Mouse (Mus musculus) neural tube, embryonic 11.5 days (tissue): ENCODE measurements at regions not wholly inside any gene's neighbourhood (a gene's known extent, or its start where the extent isn't known, plus 50 kb on each side); places are given as distances from the start of the nearest gene placed in this dataset.

Experiments used
- ATAC-seq: fragments of 200-750 bp; cut with Nextera tagmentation; 2 replicates; pipeline ENCODE4 v1.8.0; 2017; ENCODE audit warnings: moderate number of reproducible peaks, mild to moderate bottlenecking, moderate TSS enrichment, moderate library complexity; ENCODE audit not compliant: insufficient read depth, low FRiP score, low TSS enrichment
- DNase-seq: peaks from one replicate; pipeline ENCODE4 v3.0.0-alpha.2; 2015; ENCODE audit warnings: low spot score
- H3K27ac ChIP-seq: fragments of 300-500 bp; sonication (generic); 2 replicates; pipeline ENCODE4 v1.5.1; 2014; ENCODE audit warnings: low read depth, mild to moderate bottlenecking, low read length
- H3K27me3 ChIP-seq: fragments of 300-500 bp; sonication (generic); 2 replicates; pipeline ENCODE4 v1.6.1; 2014; ENCODE audit warnings: mild to moderate bottlenecking, low read length, mixed read lengths; ENCODE audit not compliant: control insufficient read depth, insufficient read depth
- H3K36me3 ChIP-seq: fragments of 300-500 bp; sonication (generic); 2 replicates; pipeline ENCODE4 v1.6.1; 2014; ENCODE audit warnings: mild to moderate bottlenecking, low read length, moderate library complexity, mixed read lengths; ENCODE audit not compliant: control insufficient read depth, insufficient read depth
- H3K4me1 ChIP-seq: fragments of 300-500 bp; sonication (generic); 2 replicates; pipeline ENCODE4 v1.6.1; 2014; ENCODE audit warnings: low read length, mixed read lengths; ENCODE audit not compliant: control insufficient read depth, insufficient read depth
- H3K4me2 ChIP-seq: fragments of 300-500 bp; sonication (generic); 2 replicates; pipeline ENCODE4 v1.6.1; 2014; ENCODE audit warnings: low read depth, mild to moderate bottlenecking, moderate library complexity
- H3K4me3 ChIP-seq: fragments of 300-500 bp; sonication (generic); 2 replicates; pipeline ENCODE4 v1.5.1; 2014; ENCODE audit warnings: low read depth, low read length
- H3K9ac ChIP-seq: fragments of 300-500 bp; sonication (generic); 2 replicates; pipeline ENCODE4 v1.6.1; 2014; ENCODE audit warnings: mild to moderate bottlenecking, low read length
- H3K9me3 ChIP-seq: fragments of 300-500 bp; sonication (generic); 2 replicates; pipeline ENCODE4 v1.6.1; 2016; ENCODE audit warnings: low read length; ENCODE audit not compliant: control insufficient read depth
- WGBS: fragments of 180-500 bp; shearing (Covaris S2); extraction: QIAGEN DNeasy Blood & Tissue Kit; methylation state at CpG from one replicate; pipeline ENCODE4 v1.1.7; 2014; 5-methylcytosine and 5-hydroxymethylcytosine counted together

GRCm38 (mm10) chr3:80256383-80256782, 372.1 kb downstream of the Fam198b start:
- WGBS = 89% methylated on average over 3 of the region's 3 CpGs
- Histone ChIP-seq H3K4me2 (no peak overlapping the region), H3K27ac (no peak overlapping the region), H3K9me3 (no peaks in the 10 kb centered on the region), H3K4me3 (no peak overlapping the region), H3K9ac (no peak overlapping the region), H3K4me1 (no peaks in the 10 kb centered on the region), H3K27me3 (no peaks in the 10 kb centered on the region), H3K36me3 (no peaks in the 10 kb centered on the region)
- ATAC-seq = no peak
- no peak for DNase-seq

DNA sequence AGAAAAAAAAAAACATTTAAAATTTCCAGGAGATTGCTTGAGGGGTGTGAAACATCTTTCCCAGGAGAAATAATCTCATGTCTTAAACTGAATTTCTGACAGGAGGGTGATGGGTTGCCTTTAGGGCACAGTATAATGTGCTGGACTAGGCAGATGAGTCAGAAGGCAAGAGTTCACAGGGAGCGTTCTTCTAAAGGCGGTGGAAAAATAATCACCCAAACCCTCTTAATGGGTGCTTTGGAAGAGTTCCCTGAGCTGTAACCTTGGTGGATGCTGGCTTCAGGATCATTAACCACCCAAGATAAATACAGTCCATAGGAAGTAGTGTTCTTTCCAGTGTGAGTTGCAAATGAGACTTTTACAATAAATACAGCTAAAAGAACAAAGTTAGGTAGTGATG, 378.8 kb downstream of the Fam198b start:
- 70% methylated on average over 2 of the region's 2 CpGs for WGBS
- no peaks in the 10 kb centered on the region for H3K4me1 ChIP-seq

GRCm38 (mm10) chr3:80284656-80285055, 400.3 kb downstream of the Fam198b start:
- Histone ChIP-seq H3K4me2 (no peak overlapping the region), H3K4me1 (no peaks in the 10 kb centered on the region), H3K9me3 (no peaks in the 10 kb centered on the region), H3K27me3 (no peaks in the 10 kb centered on the region), H3K4me3 (no peak overlapping the region), H3K9ac (no peak overlapping the region), H3K27ac (no peak overlapping the region), H3K36me3 (no peaks in the 10 kb centered on the region)
- WGBS = 81% methylated on average over 1 of the region's 1 CpGs
- DNase-seq (no peak), ATAC-seq (no peak)

More for the DNA sequence above, 378.8 kb downstream of the Fam198b start:
- H3K36me3 ChIP-seq = no peaks in the 10 kb centered on the region
- no peak overlapping the region for H3K4me3 ChIP-seq
- ATAC-seq (no peak), DNase-seq (no peak)
- no peaks in the 10 kb centered on the region for H3K9me3 ChIP-seq
- no peak overlapping the region for H3K4me2 ChIP-seq
- H3K27me3 ChIP-seq = no peaks in the 10 kb centered on the region
- H3K9ac ChIP-seq = no peak overlapping the region
- no peak overlapping the region for H3K27ac ChIP-seq

- Histone ChIP-seq H3K27me3 (no peaks in the 10 kb centered on the region), H3K4me1 (no peaks in the 10 kb centered on the region), H3K27ac (no peak overlapping the region), H3K4me2 (no peak overlapping the region), H3K9me3 (no peaks in the 10 kb centered on the region), H3K36me3 (no peaks in the 10 kb centered on the region), H3K4me3 (no peak overlapping the region), H3K9ac (no peak overlapping the region)
- ATAC-seq (no peak), DNase-seq (no peak)
- WGBS = 88% methylated on average over 3 of the region's 3 CpGs
Measured at GRCm38 (mm10) chr3:80285246-80285645, 400.9 kb downstream of the Fam198b start.

GRCm38 (mm10) chr3:80293485-80293884, 409.2 kb downstream of the Fam198b start:
- ATAC-seq = no peak
- Histone ChIP-seq H3K36me3 (no peaks in the 10 kb centered on the region), H3K9ac (no peak overlapping the region), H3K27ac (no peak overlapping the region), H3K4me1 (no peaks in the 10 kb centered on the region), H3K4me2 (no peak overlapping the region), H3K4me3 (no peak overlapping the region), H3K27me3 (no peaks in the 10 kb centered on the region), H3K9me3 (no peaks in the 10 kb centered on the region)
- 85% methylated on average over 4 of the region's 4 CpGs for WGBS
- no peak for DNase-seq

DNA sequence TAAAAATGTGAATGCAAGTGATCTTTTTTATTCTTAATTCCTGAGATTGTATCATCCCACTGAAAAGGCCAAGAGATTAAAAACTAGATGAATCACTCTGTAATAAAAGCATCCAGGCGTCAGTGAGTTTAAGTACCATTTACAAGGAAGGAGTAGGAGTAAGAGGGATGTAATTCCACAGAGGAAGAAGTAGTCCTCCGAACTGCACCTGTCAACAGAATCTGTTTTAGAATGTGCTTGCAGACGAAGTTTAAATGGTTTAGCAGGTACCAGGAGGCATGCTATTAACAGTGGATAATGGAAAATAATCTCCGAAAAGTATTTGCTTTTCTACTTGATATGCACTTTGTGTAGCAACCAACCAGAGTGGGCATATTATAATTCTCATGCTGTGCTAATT, 423.3 kb downstream of the Fam198b start:
- 86% methylated on average over 4 of the region's 4 CpGs for WGBS
- no peak for ATAC-seq

DNA sequence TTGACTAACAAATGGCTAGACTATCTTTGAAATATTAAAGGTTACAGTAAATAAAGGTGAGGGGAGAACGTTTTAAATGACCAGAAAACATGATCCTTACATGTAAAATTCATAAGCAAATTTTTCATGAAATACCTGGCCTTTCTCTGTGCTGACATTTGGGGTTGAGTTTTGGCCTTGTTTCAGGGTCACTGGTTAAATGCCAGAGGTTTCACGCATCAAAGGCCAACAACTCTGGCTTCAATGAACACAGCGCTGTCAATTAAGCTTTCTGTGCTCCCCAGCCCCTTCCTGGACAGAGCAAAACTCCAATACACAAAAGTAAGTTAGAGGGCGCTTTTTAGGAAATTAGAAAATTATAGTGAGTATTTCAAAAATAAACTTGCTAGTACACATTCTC, 425.6 kb downstream of the Fam198b start:
- H3K4me1 ChIP-seq = no peaks in the 10 kb centered on the region
- ATAC-seq (no peak), DNase-seq (no peak)
- H3K4me2 ChIP-seq = no peak overlapping the region
- no peaks in the 10 kb centered on the region for H3K36me3 ChIP-seq
- H3K27ac ChIP-seq = no peak overlapping the region
- no peak overlapping the region for H3K4me3 ChIP-seq
- WGBS = 72% methylated on average over 4 of the region's 4 CpGs
- no peak overlapping the region for H3K9ac ChIP-seq
- no peaks in the 10 kb centered on the region for H3K9me3 ChIP-seq
- no peaks in the 10 kb centered on the region for H3K27me3 ChIP-seq

More for the DNA sequence above, 423.3 kb downstream of the Fam198b start:
- H3K27ac ChIP-seq = no peak overlapping the region
- H3K4me1 ChIP-seq = no peaks in the 10 kb centered on the region
- H3K4me2 ChIP-seq = no peak overlapping the region
- no peak overlapping the region for H3K4me3 ChIP-seq
- DNase-seq = no peak
- no peaks in the 10 kb centered on the region for H3K27me3 ChIP-seq
- H3K36me3 ChIP-seq = no peaks in the 10 kb centered on the region
- H3K9me3 ChIP-seq = no peaks in the 10 kb centered on the region
- no peak overlapping the region for H3K9ac ChIP-seq

GRCm38 (mm10) chr3:80311689-80312088, 427.4 kb downstream of the Fam198b start:
- Histone ChIP-seq H3K9ac (no peak overlapping the region), H3K4me3 (no peak overlapping the region), H3K27ac (no peak overlapping the region), H3K9me3 (no peaks in the 10 kb centered on the region), H3K4me1 (no peaks in the 10 kb centered on the region), H3K4me2 (no peak overlapping the region), H3K36me3 (no peaks in the 10 kb centered on the region), H3K27me3 (no peaks in the 10 kb centered on the region)
- WGBS = 85% methylated on average over 2 of the region's 2 CpGs
- DNase-seq = no peak
- no peak for ATAC-seq

DNA sequence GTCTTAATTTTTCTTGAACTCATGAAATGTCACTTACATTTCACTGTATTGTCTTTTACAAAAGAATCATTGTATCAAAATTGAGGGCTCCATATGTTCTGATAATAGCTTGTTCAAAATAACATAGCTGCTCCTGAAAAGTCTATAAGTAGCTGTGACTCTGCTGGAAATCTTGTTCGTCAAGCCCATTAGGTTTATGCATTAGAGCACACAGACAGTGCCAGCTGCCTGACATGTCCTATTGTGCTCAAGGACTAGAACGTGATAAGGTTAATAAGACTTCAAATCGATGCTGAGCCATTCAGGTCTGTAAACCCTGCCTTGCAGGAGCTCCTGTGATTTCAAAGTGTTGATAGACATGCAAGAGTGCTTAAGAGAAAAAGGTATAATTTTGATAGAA, 438.0 kb downstream of the Fam198b start:
- Histone ChIP-seq H3K4me3 (no peak overlapping the region), H3K9ac (no peak overlapping the region), H3K4me2 (no peak overlapping the region), H3K4me1 (no peaks in the 10 kb centered on the region), H3K36me3 (no peaks in the 10 kb centered on the region), H3K27me3 (no peaks in the 10 kb centered on the region), H3K9me3 (no peaks in the 10 kb centered on the region), H3K27ac (no peak overlapping the region)
- ATAC-seq (no peak), DNase-seq (no peak)
- WGBS = 77% methylated on average over 3 of the region's 3 CpGs
